Mouse (Mus musculus) stomach, embryonic 14.5 days (tissue): ENCODE measurements around the gene Fxyd5. TPM values are rescaled to one million over a fixed set of nuclear protein-coding genes. Genes with fewer than 3 reads are reported as not detected.

Experiments used
- ATAC-seq: fragments of 200-750 bp; cut with Nextera tagmentation; 2 replicates; pipeline ENCODE4 v1.8.0; 2017; ENCODE audit warnings: low read depth, moderate TSS enrichment; ENCODE audit not compliant: insufficient number of reproducible peaks, insufficient read depth, low FRiP score
- H3K27ac ChIP-seq: fragments of 300-500 bp; sonication (generic); 2 replicates; pipeline ENCODE4 v1.5.1; 2014; ENCODE audit warnings: mild to moderate bottlenecking, low read length, moderate library complexity, mixed read lengths
- H3K27me3 ChIP-seq: fragments of 300-500 bp; sonication (generic); 2 replicates; pipeline ENCODE4 v1.6.1; 2014; ENCODE audit warnings: low read length, control low read depth, mixed read lengths; ENCODE audit not compliant: control insufficient read depth, insufficient read depth
- H3K36me3 ChIP-seq: fragments of 300-500 bp; sonication (generic); 2 replicates; pipeline ENCODE4 v1.6.1; 2014; ENCODE audit warnings: mild to moderate bottlenecking, control low read depth, low read length, moderate library complexity, mixed read lengths; ENCODE audit not compliant: control insufficient read depth, insufficient read depth
- H3K4me1 ChIP-seq: fragments of 300-500 bp; sonication (generic); 2 replicates; pipeline ENCODE4 v1.6.1; 2014; ENCODE audit warnings: low read length, control low read depth, mixed read lengths; ENCODE audit not compliant: control insufficient read depth, insufficient read depth
- H3K4me2 ChIP-seq: fragments of 300-500 bp; sonication (generic); replicated peaks from 2 replicates; pipeline ENCODE4 v1.6.1; 2014; ENCODE audit warnings: low read depth, low read length, control low read depth
- H3K4me3 ChIP-seq: fragments of 300-500 bp; sonication (generic); 2 replicates; pipeline ENCODE4 v1.5.1; 2014; ENCODE audit warnings: low read depth, low read length, control low read depth
- H3K9ac ChIP-seq: fragments of 300-500 bp; sonication (generic); replicated peaks from 2 replicates; pipeline ENCODE4 v1.6.1; 2014; ENCODE audit warnings: low read depth, mild to moderate bottlenecking, control low read depth, low read length, moderate library complexity, mixed read lengths
- H3K9me3 ChIP-seq: fragments of 300-500 bp; sonication (generic); 2 replicates; pipeline ENCODE4 v1.6.1; 2016; ENCODE audit warnings: low read depth, low read length, control low read depth; ENCODE audit not compliant: control insufficient read depth
- WGBS: fragments of 180-500 bp; shearing (Covaris S2); extraction: QIAGEN DNeasy Blood & Tissue Kit; methylation state at CpG from one replicate; pipeline ENCODE4 v1.1.7; 2014; 5-methylcytosine and 5-hydroxymethylcytosine counted together
- polyA plus RNA-seq: library from polyadenylated mRNA; unstranded; fragments of >200 nt; fragmentation: Nextera tagmentation; extraction: Ambion mirVana; gene quantifications from 2 replicates; pipeline ENCODE4 v1.2.1, GENCODE M21; 2014

The Fxyd5 gene
- polyA plus RNA-seq, 1 experiment from 2014 or later, result 19.9 TPM

DNA sequence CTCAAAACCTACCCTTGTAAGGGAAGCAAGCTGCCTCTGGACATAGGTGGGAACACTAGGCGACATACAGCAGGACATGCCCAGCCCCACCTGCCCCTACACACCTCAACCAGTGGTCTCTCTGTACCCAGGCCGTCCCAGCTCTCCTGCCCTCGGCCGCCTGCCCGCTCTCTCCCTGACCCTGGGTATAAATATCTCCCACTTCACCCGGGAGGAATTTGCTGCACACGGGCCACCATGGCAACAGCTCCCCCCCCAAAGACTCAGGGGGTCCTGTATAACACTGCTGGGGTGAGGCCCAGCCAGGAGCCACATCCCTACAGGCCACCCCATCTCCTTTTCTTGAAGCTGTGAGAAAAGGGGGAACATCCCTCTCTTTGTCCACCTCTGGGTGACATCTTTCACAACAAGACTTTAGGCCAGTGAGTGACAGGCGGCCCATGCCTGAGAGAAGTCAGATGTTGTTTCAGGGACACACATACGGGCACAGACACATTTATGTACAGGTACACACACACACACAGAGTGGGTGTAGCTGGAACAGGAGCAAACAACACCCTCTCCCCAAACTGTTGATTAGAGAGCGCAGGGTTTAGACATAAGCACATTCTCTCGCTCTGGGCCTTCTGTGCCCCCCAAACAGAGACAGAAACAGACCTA, 12.5 kb upstream of the Fxyd5 start:
- peak overlapping the region; percentile 35 for H3K4me2 ChIP-seq
- no peaks in the 10 kb centered on the region for H3K9me3 ChIP-seq
- peaks cover 54% of the 10 kb centered on the region for H3K4me1 ChIP-seq
- peaks cover 24% of the 10 kb centered on the region for H3K27me3 ChIP-seq
- H3K9ac ChIP-seq, result peak overlapping the region; percentile 25; the same call in 1 of the 2 replicates
- peak overlapping the region; percentile 72 for H3K27ac ChIP-seq
- peak overlapping the region; percentile 19 for H3K4me3 ChIP-seq
- H3K36me3 ChIP-seq, result no peaks in the 10 kb centered on the region
- ATAC-seq, result no peak
- 36% methylated on average over 11 of the region's 11 CpGs for WGBS

DNA sequence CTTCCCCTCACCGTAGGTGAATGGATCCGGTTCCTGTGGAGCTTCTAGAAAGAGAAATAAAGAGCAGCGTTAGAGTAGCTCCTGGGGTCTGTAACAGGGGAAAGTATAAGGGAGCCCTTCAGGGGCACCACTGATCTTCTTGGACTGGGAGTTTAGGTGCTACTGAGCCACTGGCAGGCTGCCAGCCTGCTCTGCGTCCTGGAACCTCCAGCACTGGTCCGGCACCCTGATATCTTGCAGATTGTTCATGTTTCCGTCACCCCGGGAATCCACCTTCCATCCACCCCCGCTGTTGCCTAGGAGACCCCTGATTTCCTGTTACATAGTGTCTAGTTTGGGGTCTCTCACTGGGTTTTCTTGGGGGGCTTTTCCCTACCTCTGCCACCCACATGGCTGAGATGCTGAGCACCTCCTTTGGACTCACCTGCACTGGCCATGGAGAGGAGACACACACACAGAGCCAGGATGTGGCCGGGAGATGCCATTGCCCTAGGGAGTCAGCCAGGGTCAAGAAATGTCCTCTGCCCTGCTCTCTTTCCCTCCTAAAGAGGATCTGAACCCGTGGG, 11.7 kb upstream of the Fxyd5 start:
- no peaks in the 10 kb centered on the region for H3K9me3 ChIP-seq
- 0 out of 2 replicates have a peak overlapping the region, but pooled peaks have one; percentile 6 for H3K9ac ChIP-seq
- no peak for ATAC-seq
- peaks cover 24% of the 10 kb centered on the region for H3K27me3 ChIP-seq
- H3K27ac ChIP-seq, result peak overlapping the region; percentile 72; the same call in 1 of the 2 replicates
- H3K36me3 ChIP-seq, result no peaks in the 10 kb centered on the region
- peaks cover 55% of the 10 kb centered on the region for H3K4me1 ChIP-seq
- WGBS, result 30% methylated on average over 10 of the region's 10 CpGs
- peak overlapping the region; percentile 35; the same call in 1 of the 2 replicates for H3K4me2 ChIP-seq
- 0 out of 2 replicates have a peak overlapping the region, but pooled peaks have one; percentile 19 for H3K4me3 ChIP-seq

DNA sequence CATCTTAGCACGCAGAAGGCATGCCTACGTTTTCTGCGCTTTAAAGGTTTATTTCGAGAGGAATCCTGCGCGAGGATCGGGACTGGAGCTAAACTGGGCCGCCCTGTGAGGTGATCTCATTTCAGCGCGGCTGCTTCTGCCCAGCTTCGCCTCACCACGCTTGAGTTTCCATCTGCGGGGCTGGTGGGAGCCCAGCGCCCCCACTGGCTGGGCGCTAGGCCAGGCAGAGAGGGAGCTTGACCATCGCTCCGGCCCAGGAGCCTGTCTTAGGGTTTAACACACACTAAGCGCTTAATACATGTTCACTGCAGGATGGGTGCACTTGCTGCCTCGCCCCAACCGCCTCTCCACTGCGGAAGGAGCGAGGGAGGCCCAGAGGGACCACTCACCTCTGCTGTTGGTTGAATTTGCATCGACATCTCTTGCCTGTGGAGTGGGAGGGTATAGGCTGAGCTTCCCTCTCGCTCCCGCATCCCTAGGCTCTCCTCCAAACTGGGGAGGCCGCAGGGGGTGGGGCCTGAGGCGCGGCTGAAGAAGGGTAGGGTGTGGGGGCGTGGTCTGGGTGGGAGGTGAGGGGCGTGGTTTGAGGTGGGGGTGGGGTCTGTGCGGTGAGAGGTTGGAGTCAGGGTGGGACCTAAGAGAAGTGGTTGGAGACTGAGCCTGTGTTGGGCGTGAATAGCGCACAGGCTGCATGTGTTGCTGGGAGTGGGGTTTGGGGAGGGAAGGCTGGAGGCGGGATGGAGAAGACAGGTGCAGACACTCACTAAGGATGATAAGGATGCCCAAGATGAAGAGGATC, 10.6 kb upstream of the Fxyd5 start:
- WGBS, result 4% methylated on average over 34 of the region's 34 CpGs
- ATAC-seq, result peak; percentile 24; the same call in 1 of the 2 replicates
- Histone ChIP-seq H3K9me3 (no peaks in the 10 kb centered on the region), H3K27me3 (peaks cover 24% of the 10 kb centered on the region), H3K4me3 (peak overlapping the region; percentile 12; the same call in 1 of the 2 replicates), H3K4me1 (peaks cover 54% of the 10 kb centered on the region), H3K4me2 (peak overlapping the region; percentile 31), H3K27ac (no peak overlapping the region), H3K36me3 (no peaks in the 10 kb centered on the region), H3K9ac (no peak overlapping the region)

DNA sequence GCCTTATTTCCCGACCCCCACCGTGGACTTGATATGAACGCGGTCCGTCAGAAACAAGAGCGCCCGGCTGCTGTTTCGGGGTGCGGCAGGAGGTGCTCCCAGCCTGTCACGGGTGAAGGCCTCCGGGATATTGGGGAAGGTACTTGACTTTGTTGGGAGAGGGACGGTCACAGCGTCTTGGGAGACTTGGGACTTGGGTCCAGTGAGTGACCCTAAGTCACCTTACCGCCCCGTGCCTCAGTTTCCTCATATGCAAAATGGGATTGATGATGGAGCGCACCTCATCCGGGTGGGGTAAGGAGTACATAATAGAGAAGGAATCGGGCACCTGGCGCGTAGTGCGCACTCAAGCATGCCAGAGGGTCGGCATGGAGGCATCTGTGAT, 10.0 kb upstream of the Fxyd5 start:
- H3K27ac ChIP-seq, result no peak overlapping the region
- no peak for ATAC-seq
- no peak overlapping the region for H3K9ac ChIP-seq
- H3K4me3 ChIP-seq, result peak overlapping the region; percentile 12; the same call in 1 of the 2 replicates
- peaks cover 24% of the 10 kb centered on the region for H3K27me3 ChIP-seq
- H3K4me1 ChIP-seq, result peaks cover 54% of the 10 kb centered on the region
- 8% methylated on average over 22 of the region's 22 CpGs for WGBS
- peak overlapping the region; percentile 31 for H3K4me2 ChIP-seq
- H3K9me3 ChIP-seq, result no peaks in the 10 kb centered on the region
- H3K36me3 ChIP-seq, result no peaks in the 10 kb centered on the region

DNA sequence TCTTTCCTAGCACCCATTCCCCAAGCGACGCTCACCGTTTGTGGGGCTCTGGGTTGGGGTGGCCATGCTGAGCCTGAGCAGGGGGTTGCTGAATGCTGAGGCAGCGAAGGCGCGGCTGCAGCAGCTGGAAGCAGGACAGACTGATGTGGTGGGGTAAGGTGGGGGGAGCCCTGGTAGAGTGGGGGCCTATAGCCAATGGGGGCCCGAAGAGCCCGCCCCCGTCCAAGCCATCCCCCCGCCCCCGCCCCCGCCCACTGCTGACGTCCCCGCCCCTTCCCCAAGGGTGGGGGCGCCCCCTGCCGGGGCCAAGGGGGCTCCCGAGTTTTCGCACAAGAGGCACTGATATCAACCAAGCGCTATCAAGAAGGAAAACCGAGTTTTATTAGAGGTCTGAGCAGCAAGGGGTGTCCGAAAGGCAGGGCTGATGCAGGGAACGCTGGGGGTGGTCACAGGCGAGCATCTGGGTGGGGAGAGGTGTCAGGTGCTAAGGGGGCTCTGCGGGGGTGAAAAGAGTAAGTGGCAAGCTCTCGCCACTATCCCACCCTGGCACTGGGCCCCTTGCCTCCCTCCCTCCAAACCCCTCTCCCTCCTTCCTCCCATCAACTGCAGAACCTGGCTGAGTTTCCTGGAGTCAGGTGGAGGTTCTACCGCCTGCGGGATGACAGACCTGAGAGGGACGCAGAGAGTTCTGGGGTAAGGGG, 9.2 kb upstream of the Fxyd5 start, which contains the start of gene Fxyd7:
Gene Fxyd7, minus strand, starts transcription at position 147 of the 701 bp plus-strand sequence.
- 1% methylated on average over 26 of the region's 28 CpGs for WGBS

DNA sequence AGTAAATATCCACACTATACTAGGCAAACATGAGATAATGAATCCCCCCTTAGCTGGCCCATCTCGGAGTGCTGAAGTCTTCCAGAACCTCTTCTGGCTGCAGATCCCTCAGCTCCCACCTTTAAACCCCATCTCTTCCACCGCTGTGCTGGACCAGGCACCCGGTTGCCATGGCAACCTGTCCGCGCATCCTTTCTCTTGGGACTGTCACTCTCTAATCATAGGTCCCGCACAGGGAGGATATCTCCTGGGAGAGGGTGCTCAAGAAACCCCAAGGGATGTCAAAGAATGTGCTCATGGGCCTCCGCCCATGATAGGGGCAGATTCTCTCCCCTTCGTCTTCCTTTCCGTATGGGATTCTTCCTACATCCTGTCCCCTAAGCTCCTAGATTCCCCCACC, 8.6 kb upstream of the Fxyd5 start:
- ATAC-seq, result no peak
- no peaks in the 10 kb centered on the region for H3K36me3 ChIP-seq
- H3K9me3 ChIP-seq, result no peaks in the 10 kb centered on the region
- peaks cover 24% of the 10 kb centered on the region for H3K27me3 ChIP-seq
- WGBS, result 2% methylated on average over 9 of the region's 9 CpGs
- H3K4me1 ChIP-seq, result peaks cover 54% of the 10 kb centered on the region
- no peak overlapping the region for H3K9ac ChIP-seq
- H3K4me2 ChIP-seq, result peak overlapping the region; percentile 41
- H3K4me3 ChIP-seq, result peak overlapping the region; percentile 29; the same call in 1 of the 2 replicates
- H3K27ac ChIP-seq, result no peak overlapping the region

More for the DNA sequence above, 9.2 kb upstream of the Fxyd5 start, which contains the start of gene Fxyd7:
- Histone ChIP-seq H3K4me1 (peaks cover 54% of the 10 kb centered on the region), H3K4me3 (peak within 1 kb of the TSS; percentile 29; the same call in 1 of the 2 replicates), H3K9ac (no peak within 1 kb of the TSS), H3K27ac (no peak within 1 kb of the TSS), H3K27me3 (peaks cover 24% of the 10 kb centered on the region), H3K4me2 (peak within 1 kb of the TSS; percentile 41), H3K9me3 (no peaks in the 10 kb centered on the region), H3K36me3 (no peaks in the 10 kb centered on the region)
- ATAC-seq, result no peak

DNA sequence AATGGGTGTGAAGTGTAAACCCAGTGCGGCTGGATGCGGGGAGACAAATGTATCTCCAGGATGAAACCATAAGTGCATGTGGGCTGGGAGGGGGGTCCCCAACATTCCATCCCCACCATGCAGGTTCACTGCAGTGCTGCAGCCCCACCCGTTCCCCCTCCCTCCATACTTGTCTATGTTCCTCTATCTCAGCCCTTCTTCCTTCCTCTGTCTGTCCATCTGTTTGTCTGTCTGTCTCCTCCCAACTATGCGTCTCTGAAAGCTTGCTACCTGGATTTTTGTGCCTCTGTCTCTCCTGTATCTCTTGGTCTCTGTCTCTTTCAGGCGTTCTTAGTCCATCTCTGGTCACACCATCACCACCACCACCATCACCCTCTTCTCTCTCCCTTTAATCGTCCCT, 8.2 kb upstream of the Fxyd5 start:
- peaks cover 24% of the 10 kb centered on the region for H3K27me3 ChIP-seq
- 5% methylated on average over 6 of the region's 6 CpGs for WGBS
- ATAC-seq, result no peak

More for the DNA sequence above, 8.2 kb upstream of the Fxyd5 start:
- Histone ChIP-seq H3K36me3 (no peaks in the 10 kb centered on the region), H3K9ac (no peak overlapping the region), H3K27ac (no peak overlapping the region), H3K4me3 (peak overlapping the region; percentile 29; the same call in 1 of the 2 replicates), H3K4me1 (peaks cover 54% of the 10 kb centered on the region), H3K4me2 (peak overlapping the region; percentile 41), H3K9me3 (no peaks in the 10 kb centered on the region)
